Mouse (Mus musculus) adrenal gland, adult 18-20 months (tissue): Measurements from ENCODE around the gene Dytn. TPM values are rescaled to one million over a fixed set of nuclear protein-coding genes. Genes with fewer than 3 reads are reported as not detected.
A peak's percentile ranks its signal among the peaks of the same experiment; 100 is the strongest.
"Not testable (repeated sequence)": the region's sequence is repeated elsewhere in the genome, so short reads cannot be mapped to it uniquely, and the experiment has no call there.

Experiments used
- DNase-seq, 2 experiments: peaks; one replicate each; pipeline ENCODE4 v3.0.0; 2021 to 2022; ENCODE audit warnings: low spot score in 2 of 2
- long read RNA-seq, 2 experiments: library from polyadenylated mRNA; stranded (forward); transcript quantifications; one replicate each; pipeline ENCODE4 v2.0.0; 2021
- total RNA-seq, 2 experiments: library from RNA; stranded (reverse); gene quantifications; 1 replicate in 1 of 2; 2 replicates in 1 of 2; pipeline ENCODE4 v1.2.3; 2021

Dytn gene
- total RNA-seq = not detected
- long read RNA-seq, experiment 1 = 0 reads
- long read RNA-seq, experiment 2 = 0 reads

DNA sequence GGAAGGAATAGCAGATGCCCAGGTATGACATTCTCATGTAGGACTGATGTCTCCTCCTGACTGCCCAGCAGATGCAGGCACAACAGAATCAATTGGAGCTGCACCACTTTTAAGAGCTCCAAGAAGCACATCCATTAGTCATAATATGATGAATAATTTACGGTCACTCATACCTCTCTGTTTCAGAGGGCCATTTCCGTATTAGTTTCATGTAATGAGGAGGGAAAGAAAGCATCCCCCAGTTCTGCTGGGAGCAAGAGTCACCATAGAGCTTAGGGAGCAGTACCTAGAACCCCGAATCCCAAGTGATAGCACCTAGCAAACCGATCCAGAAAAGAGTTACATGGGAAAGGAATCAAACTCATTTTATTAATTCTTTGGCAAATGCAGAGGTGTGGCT is at the start of gene Dytn:
Dytn (minus strand) TSS at position 101 of the 400 bp plus-strand sequence.
- DNase-seq = no peak

- DNase-seq = peak; percentile 79 to 88
Measured at GRCm38 (mm10) chr1:63730240-63730771, 43.6 kb upstream of the Dytn start, which contains the start of the genes Mdh1b and Fastkd2. Gene Mdh1b (minus strand): TSS chr1:63730318. Gene Fastkd2 (plus strand): TSS chr1:63730614.

DNA sequence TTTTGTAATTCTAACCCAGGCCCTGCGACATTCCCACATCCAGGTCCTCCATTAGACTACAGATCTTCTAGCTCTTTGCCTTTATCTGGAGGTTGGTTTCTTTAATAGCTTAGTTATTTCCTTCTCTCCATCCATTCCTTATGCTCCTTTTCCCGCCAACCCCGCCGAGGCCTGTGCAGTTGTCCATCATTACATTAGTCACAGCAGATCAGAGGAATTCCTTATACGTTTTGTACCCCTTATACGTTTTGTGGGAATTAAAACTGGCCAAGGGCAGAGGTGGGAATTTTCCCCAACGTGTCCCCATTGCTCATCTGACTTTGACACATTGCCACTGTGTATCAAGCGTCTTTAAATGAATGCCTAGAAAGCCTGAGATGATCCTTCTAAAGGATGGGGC is 43.1 kb upstream of the Dytn start:
- no peak for DNase-seq

DNA sequence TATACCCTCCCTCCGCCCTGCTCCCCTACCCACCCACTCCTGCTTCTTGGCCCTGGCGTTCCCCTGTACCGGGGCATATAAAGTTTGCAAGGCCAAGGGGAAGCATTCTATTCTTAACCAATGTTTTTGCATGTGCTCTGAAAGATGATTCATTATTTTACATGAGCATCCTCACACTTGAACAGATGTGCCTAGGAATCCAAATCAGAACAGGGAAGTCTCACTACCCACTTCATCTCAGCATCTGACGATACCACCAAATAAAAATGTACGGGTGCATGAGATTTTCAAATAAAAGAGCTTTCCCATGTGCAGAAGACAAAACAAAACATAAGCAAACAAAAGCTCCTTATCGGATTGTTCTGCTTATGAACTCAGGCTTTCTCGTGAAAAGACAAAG is 33.4 kb upstream of the Dytn start:
- DNase-seq = no peak

DNA sequence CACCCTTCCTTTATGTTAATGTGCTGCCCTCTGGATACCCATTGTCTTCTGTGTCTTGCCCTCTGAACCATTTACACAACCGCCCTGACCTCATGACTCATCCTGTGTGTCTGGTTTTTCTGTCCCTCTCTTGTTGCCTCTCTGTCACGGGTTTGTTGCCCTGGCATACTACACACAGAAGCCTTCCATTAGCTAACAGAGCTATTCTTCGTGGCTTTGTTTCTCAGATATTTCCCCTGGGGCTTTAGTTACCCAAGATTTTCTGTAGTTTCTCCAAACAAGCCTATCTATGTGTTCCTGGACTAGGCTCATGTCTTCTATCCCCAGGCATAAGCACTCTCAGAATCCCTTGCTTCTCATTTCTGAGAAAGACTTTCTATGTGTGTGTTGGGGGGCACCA is 22.1 kb upstream of the Dytn start:
- no peak for DNase-seq

GRCm38 (mm10) chr1:63705733-63706132 is 19.0 kb upstream of the Dytn start:
- DNase-seq = no peak

DNA sequence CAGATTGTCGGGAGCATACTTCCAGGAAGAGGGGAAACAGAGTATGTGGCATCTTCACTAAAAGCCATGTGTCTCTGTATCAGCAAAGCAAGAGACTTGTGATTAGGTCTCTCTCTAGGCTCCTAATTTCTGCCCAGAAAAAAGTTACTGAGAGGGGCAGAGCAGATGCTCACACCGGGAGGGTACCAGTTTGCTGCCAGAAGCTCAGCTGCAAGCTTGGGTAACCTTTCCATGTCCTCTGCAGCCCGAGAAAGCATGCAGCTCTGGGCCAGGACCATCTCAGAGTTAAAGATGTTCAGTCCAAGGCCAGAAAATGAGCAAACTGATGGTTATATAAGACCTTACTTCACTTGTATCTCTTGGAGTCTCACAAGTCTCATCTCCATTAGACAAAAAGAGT is 10.1 kb upstream of the Dytn start:
- no peak for DNase-seq

- DNase-seq = no peak
Measured at GRCm38 (mm10) chr1:63675975-63676374, 10.8 kb downstream of the Dytn start.

DNA sequence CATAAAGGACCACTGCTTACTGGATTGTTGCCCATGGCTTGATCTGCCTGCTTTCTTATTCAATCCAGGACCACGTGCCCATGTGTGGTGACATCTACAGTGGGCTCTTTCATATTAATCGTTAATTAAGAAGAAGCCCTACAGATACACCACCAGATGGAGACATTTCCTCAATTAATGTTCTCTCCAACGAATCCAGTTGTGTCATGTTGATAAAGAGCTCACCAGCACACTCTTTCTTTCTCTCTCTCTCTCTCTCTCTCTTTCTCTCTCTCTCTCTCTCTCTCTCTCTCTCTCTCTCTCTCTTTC is 17.9 kb downstream of the Dytn start:
- DNase-seq = no peak

DNA sequence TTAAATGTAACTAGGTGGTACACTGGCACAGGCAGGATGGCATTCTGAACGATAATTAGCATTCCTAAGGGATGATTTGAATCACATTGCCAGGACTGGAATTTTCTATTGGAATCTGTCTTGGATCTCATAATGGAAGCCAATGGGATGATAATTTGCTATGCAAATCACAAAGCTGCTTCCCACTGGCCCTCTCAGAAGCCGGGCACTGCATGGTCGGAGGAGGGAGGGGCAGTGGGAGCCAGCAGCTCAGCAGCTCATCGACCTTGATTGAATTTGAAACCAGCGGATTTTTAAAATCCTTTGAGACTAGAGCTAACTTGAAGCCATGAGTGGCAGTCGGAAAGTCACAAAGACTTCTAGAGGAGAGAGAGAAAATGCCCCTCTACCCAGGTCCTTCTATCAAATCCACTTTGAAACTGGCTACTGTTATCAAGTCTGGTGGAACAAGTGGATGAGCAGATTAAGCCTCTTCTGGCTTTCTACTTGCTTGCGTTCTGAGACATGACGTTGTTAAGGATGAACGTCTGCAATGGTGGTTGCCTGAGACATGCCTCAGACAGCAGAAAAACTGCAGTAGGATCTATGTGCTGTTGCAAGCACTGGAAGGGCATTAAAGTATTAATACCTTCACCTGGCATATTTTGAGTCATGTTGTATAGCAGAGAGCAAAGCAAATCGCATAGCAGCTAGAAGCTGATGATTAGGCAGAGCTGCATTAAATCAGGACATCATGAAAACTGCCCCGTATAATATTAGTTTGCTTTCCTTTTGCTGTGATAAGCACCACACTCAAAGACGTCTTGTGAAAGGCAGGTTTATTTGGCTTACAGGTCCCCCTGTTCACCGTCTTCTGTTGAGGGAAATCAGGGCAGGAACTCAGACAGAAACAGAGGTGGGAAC is 18.5 kb downstream of the Dytn start:
- no peak for DNase-seq

DNA sequence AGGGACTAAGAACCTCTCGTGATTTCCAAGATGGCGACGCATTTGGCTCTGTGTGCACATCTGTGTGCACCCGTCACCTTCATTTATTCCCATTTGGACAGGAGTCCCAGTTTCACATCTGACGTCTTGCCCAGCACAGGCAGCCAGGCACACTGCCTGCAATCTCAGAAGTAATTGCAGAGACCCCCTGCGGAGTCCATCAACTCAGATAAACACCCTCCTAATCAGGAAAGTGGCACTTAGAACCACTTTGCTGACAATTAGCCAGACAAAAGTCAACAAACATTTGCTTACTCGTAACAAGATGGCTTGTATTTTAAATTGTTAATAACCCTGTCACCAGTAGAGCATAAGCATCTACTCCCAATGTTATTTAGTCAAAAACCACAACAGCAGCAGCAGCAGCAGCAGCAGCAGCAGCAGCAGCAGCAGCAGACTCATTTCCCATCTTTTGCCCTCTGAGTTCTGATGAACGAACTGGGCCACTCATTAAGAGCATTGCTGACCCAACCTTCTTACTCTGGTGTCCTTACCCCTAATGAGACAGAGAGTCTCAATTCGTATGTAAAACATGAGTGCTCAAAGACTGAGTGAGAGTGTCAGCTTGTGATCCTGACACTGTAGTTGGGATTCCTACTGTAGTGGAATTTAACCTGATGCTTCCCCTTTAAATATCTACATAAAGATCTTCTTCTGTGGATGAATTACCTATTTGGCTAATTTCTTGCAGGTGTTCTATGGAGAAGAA is 19.4 kb downstream of the Dytn start:
- no peak for DNase-seq

GRCm38 (mm10) chr1:63666089-63666488 is 20.6 kb downstream of the Dytn start:
- no peak for DNase-seq

- peak; percentile 24 to 25 for DNase-seq
Measured at GRCm38 (mm10) chr1:63659591-63659990, 27.1 kb downstream of the Dytn start.

- peak; percentile 45 to 48 for DNase-seq
Measured at GRCm38 (mm10) chr1:63658016-63658415, 28.7 kb downstream of the Dytn start.

DNA sequence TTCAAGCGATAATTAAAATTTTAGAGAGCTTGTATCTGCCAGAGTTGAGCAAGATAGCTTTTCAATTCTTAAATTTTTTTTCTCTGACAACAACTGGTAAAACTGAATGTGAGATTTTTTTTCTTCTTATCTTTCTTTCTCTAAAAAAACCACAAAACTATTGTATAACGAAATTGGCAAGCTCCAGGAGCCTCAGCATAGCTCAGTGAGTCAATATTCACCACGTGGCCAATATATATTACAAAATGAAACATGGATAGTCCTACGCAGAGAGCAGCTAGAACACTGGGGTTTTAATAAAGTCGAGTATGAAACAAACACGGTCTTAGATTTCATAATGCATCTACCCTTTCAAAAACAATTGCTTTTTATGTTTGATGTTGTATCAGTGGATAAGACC is 46.8 kb downstream of the Dytn start:
- DNase-seq = no peak

- not testable (repeated sequence) for DNase-seq
Measured at GRCm38 (mm10) chr1:63630390-63630789, 56.3 kb downstream of the Dytn start.

- DNase-seq = no peak
Measured at GRCm38 (mm10) chr1:63628211-63628610, 58.5 kb downstream of the Dytn start.

GRCm38 (mm10) chr1:63615668-63616067 is 71.1 kb downstream of the Dytn start, which contains the start of gene Gm39653:
Gene Gm39653 (plus strand): TSS chr1:63615968.
- no peak for DNase-seq

DNA sequence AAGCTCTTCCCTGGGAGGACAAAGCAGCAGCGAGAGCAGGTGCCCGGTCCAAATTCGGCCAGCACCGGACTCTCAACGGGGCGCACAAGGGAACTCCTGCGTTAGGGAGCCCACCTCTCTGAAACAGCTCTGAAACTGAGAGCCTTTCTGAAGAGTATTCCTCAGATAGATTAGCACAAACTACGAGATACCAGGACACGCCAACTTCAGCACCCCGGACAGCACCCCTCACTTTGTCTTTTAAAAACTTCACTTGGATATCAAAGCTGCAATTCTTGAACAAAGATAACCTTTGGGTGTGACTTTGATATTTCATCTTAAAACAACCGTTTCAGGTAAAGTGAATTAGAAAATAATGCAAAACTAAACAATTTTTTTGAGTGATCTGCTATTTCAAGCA is 72.1 kb downstream of the Dytn start:
- DNase-seq = peak; percentile 43 to 50

- no peak for DNase-seq
Measured at GRCm38 (mm10) chr1:63609613-63610012, 77.1 kb downstream of the Dytn start.

DNA sequence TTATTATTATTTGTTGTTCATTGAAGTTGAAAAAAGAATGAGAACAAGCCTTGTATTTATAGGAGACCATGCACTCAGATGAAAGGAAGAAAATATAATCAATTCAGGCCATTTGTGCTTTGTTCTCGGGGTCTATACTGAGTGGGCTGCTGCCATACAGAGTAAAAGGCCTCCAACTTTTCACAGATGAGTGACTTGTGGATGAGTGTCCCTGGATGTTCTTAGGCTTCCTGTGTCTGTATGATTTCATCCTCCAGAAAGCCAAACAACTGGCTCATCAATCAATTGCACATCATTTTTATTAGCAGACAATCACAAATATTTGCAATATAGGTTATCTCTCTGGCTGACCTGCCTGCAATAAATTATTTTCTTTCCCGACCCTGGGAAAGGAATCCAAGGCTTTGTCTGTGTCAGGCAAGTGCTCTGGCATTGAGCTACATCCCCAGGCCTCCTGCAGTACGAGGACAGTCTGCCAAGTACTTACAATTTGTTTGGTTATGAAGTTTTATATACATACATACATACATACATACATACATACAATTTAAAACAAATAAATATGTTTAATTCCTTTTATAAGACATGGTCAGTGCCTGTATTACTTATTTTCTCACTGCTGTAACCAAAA is 82.7 kb downstream of the Dytn start:
- no peak for DNase-seq
